Mouse (Mus musculus): Measurements from ENCODE around the gene Cox20. TPM values are rescaled to one million over a fixed set of nuclear protein-coding genes. Genes with fewer than 3 reads are reported as not detected.

Gene Cox20
- polyA plus RNA-seq, 1 experiment: 73.7 TPM

GRCm38 (mm10) chr1:178350792-178351191, 31.9 kb downstream of the Cox20 start:
- TF ChIP-seq POLR2A (IDR thresholded peaks at IDR 0.05; ENCODE audit: borderline replicate concordance, low read depth, low read length): no peak
- TF ChIP-seq CTCF (IDR thresholded peaks at IDR 0.05; ENCODE audit: low read depth, low read length): no peak
- H3K4me3 ChIP-seq (ENCODE audit: insufficient read depth, low read length): no peak overlapping the region
- no peak overlapping the region for H3K27ac ChIP-seq (ENCODE audit: insufficient read depth, low read depth, low read length)
- H3K4me1 ChIP-seq (ENCODE audit: control insufficient read depth, insufficient read depth, low read length): peaks cover 14% of the 10 kb centered on the region

DNA sequence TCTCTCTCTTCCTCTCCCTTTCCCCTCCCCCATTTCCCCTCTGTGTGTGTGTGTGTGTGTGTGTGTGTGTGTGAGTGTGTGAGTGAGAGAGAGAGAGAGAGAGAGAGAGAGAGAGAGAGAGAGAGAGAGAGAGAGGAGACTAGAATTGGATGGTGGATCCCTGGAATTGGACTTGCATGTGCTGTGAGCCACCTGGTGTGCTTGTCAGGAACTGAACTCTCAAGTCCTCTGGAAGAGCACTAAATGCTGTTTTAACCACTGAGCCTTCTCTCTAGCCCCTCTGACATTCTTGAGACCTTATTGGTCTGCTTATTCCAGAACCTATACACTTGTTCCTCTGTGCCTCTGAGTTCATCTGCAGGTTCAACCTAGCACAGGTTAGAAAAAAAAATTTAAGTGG, 32.7 kb downstream of the Cox20 start:
- Histone ChIP-seq H3K4me3 (ENCODE audit: insufficient read depth, low read length) (no peak overlapping the region), H3K27ac (ENCODE audit: insufficient read depth, low read depth, low read length) (no peak overlapping the region), H3K4me1 (ENCODE audit: control insufficient read depth, insufficient read depth, low read length) (peaks cover 14% of the 10 kb centered on the region)
- TF ChIP-seq CTCF (IDR thresholded peaks at IDR 0.05; ENCODE audit: low read depth, low read length) (no peak), POLR2A (IDR thresholded peaks at IDR 0.05; ENCODE audit: borderline replicate concordance, low read depth, low read length) (no peak)

- no peak for TF ChIP-seq CTCF (IDR thresholded peaks at IDR 0.05; ENCODE audit: low read depth, low read length)
- no peak for TF ChIP-seq POLR2A (IDR thresholded peaks at IDR 0.05; ENCODE audit: borderline replicate concordance, low read depth, low read length)
Observed at GRCm38 (mm10) chr1:178354576-178354975, 35.6 kb downstream of the Cox20 start.

DNA sequence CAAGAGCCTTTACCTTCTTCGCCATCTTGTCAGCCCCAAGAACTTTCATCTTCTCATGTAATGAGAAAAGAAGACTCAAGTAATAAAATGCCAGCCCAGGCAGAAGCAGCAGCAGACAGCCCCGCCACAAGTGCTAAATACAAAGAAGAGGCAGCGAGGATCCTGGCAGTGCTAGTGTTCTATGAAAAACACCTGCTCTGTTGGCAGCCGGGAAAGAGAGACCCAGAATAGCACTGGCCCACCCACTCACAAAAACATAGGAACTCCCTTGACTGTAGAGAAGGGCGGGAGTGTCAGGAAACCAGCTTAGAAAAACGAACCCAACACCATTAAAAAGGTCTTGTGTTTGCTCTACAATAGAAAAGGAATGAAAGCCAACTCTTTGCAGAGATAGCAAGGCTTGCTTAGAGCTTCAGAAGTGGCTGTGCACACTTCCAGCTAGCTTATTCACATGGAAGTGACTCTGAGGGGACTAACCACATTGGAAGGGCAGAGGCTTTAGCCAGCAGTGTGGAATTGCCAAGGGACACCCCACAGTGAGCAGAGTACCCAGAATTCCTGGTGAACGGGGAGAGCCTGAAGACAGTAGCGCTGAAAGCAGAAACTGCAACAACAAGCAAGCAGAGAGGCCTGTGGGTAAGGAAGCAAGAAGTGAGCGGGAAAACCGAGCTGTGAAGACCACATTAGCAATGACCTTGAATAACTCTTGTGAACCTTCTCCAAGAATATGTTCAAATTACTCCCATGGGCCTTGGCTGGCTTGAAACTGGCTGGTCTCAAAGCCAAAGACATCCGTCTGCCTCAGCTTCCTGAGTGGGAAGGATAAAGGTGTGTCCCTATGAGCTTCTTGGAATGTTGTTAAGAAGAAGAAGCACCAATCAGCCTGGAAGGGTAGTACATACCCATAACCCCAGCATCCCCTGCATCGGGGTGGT, 39.1 kb downstream of the Cox20 start:
- H3K4me3 ChIP-seq (ENCODE audit: insufficient read depth, low read length): no peak overlapping the region
- H3K27ac ChIP-seq (ENCODE audit: insufficient read depth, low read depth, low read length): no peak overlapping the region
- no peak for TF ChIP-seq POLR2A (IDR thresholded peaks at IDR 0.05; ENCODE audit: borderline replicate concordance, low read depth, low read length)
- no peak for TF ChIP-seq CTCF (IDR thresholded peaks at IDR 0.05; ENCODE audit: low read depth, low read length)
- peaks cover under 1% of the 10 kb centered on the region; the same call in 1 of the 2 replicates for H3K4me1 ChIP-seq (ENCODE audit: control insufficient read depth, insufficient read depth, low read length)

More at GRCm38 (mm10) chr1:178354576-178354975, 35.6 kb downstream of the Cox20 start:
- H3K27ac ChIP-seq (ENCODE audit: insufficient read depth, low read depth, low read length): no peak overlapping the region
- H3K4me3 ChIP-seq (ENCODE audit: insufficient read depth, low read length): no peak overlapping the region
- peaks cover 14% of the 10 kb centered on the region for H3K4me1 ChIP-seq (ENCODE audit: control insufficient read depth, insufficient read depth, low read length)

DNA sequence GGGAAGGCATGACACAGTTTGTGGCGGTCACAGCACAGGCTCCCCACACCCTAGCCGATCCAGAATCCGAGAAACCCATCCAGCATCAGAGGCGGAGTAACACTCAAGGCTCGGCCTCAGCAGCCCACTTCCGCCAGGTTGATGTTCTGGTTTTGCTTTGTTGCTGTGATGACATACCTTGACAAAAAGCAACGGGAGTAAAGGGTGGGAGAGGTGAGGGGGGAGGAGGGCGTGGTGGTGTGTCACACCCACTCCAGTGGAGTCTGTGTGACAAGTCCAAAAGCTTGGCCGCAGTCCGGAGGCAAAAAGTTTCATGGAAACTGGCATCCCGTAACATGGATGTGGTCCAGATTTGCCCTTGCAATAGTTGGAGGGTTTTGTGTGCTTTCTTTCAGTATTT, 41.3 kb downstream of the Cox20 start:
- no peak overlapping the region for H3K4me3 ChIP-seq (ENCODE audit: insufficient read depth, low read length)
- no peaks in the 10 kb centered on the region for H3K4me1 ChIP-seq (ENCODE audit: control insufficient read depth, insufficient read depth, low read length)
- TF ChIP-seq CTCF (IDR thresholded peaks at IDR 0.05; ENCODE audit: low read depth, low read length) (no peak), POLR2A (IDR thresholded peaks at IDR 0.05; ENCODE audit: borderline replicate concordance, low read depth, low read length) (no peak)
- no peak overlapping the region for H3K27ac ChIP-seq (ENCODE audit: insufficient read depth, low read depth, low read length)

GRCm38 (mm10) chr1:178360702-178361101, 41.8 kb downstream of the Cox20 start:
- H3K4me3 ChIP-seq (ENCODE audit: insufficient read depth, low read length): no peak overlapping the region
- H3K27ac ChIP-seq (ENCODE audit: insufficient read depth, low read depth, low read length): no peak overlapping the region
- TF ChIP-seq CTCF (IDR thresholded peaks at IDR 0.05; ENCODE audit: low read depth, low read length) (no peak), POLR2A (IDR thresholded peaks at IDR 0.05; ENCODE audit: borderline replicate concordance, low read depth, low read length) (no peak)
- H3K4me1 ChIP-seq (ENCODE audit: control insufficient read depth, insufficient read depth, low read length): no peaks in the 10 kb centered on the region

DNA sequence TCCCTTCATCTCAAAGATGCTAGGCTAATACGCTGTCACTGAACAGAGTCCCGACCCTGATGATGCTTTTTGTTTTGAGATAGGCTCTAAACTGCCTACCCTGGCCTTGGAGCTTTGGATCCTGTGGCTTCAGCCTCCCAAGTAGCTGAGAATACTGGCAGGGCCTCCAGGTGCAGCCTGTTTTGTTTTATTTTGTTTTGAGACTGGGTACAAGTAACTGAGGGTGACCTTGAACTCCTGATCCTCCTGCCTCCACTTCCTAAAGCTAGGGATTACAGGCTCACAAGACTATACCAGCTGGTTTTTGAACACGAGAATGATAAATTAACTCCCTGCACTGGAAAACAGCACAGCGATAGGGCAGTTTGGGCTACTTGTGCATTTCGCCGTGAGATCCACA, 46.2 kb downstream of the Cox20 start:
- Histone ChIP-seq H3K27ac (ENCODE audit: insufficient read depth, low read depth, low read length) (no peak overlapping the region), H3K4me3 (ENCODE audit: insufficient read depth, low read length) (no peak overlapping the region), H3K4me1 (ENCODE audit: control insufficient read depth, insufficient read depth, low read length) (peaks cover 10% of the 10 kb centered on the region)
- no peak for TF ChIP-seq CTCF (IDR thresholded peaks at IDR 0.05; ENCODE audit: low read depth, low read length)
- no peak for TF ChIP-seq POLR2A (IDR thresholded peaks at IDR 0.05; ENCODE audit: borderline replicate concordance, low read depth, low read length)

DNA sequence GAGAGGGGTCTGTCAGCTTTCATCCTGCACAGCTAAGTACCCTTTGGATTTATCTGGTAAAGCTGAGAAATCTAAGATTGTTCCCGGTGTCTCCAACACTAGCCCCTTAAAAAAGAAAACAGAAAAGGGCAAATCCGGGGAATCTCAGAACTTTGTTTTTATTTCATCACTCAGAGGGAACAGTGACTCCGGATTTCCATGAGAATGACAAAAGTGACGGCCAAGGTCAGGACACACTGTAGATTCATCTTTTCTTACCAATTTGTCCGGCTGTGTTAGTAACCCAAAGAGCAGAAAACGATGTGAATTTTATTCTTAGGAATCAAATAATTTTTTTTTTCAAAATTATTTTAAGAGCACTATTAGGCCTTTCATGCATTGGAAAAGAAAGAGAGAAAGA, 49.2 kb downstream of the Cox20 start:
- no peak for TF ChIP-seq POLR2A (IDR thresholded peaks at IDR 0.05; ENCODE audit: borderline replicate concordance, low read depth, low read length)
- TF ChIP-seq CTCF (IDR thresholded peaks at IDR 0.05; ENCODE audit: low read depth, low read length): no peak
- Histone ChIP-seq H3K4me3 (ENCODE audit: insufficient read depth, low read length) (no peak overlapping the region), H3K27ac (ENCODE audit: insufficient read depth, low read depth, low read length) (peak overlapping the region; percentile 75; the same call in 1 of the 2 replicates), H3K4me1 (ENCODE audit: control insufficient read depth, insufficient read depth, low read length) (peaks cover 14% of the 10 kb centered on the region)

DNA sequence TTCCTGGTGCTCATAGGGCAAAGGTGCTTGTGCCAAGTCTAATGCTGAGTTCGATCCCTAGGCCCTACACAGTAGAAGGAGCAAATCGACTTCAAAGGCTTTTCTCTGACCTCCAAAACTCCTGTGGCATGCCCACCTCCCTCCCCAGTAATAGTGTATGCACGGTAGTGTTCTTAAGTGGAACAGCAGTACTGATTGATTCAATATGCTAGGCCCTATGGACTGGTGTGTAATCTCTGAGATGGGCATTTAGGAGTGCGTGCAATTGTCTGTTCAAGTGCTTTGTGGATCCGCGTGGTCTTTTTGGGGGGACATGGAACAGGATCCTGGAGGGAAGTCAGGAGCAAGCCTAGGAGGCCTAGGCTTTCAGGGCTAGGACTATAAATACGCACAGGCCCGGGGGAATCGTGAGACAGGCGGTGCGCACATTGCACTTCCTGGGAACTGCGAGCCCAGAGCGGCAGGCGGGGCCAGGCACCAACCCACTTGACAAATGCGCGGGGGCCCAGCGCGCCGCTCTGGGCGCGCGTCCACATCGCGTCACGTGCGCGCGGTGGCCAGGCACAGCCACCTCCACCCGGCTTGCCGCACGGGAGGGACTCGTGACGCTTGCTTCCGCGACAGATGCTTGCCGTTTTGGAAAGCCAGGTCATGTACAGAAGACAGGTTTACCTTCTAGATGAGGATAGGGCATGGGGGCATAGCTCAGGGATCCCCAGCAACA, 49.8 kb downstream of the Cox20 start:
- TF ChIP-seq POLR2A (IDR thresholded peaks at IDR 0.05; ENCODE audit: borderline replicate concordance, low read depth, low read length) (no peak), CTCF (IDR thresholded peaks at IDR 0.05; ENCODE audit: low read depth, low read length) (no peak)
- H3K4me1 ChIP-seq (ENCODE audit: control insufficient read depth, insufficient read depth, low read length): peaks cover 14% of the 10 kb centered on the region
- H3K27ac ChIP-seq (ENCODE audit: insufficient read depth, low read depth, low read length): peak overlapping the region; percentile 92
- H3K4me3 ChIP-seq (ENCODE audit: insufficient read depth, low read length): peak overlapping the region; percentile 65

GRCm38 (mm10) chr1:178369272-178369651, 50.3 kb downstream of the Cox20 start:
- no peak for TF ChIP-seq POLR2A (IDR thresholded peaks at IDR 0.05; ENCODE audit: borderline replicate concordance, low read depth, low read length)
- TF ChIP-seq CTCF (IDR thresholded peaks at IDR 0.05; ENCODE audit: low read depth, low read length): no peak
- Histone ChIP-seq H3K27ac (ENCODE audit: insufficient read depth, low read depth, low read length) (peak overlapping the region; percentile 92), H3K4me1 (ENCODE audit: control insufficient read depth, insufficient read depth, low read length) (peaks cover 14% of the 10 kb centered on the region)

More at GRCm38 (mm10) chr1:178369272-178369651, 50.3 kb downstream of the Cox20 start:
- H3K4me3 ChIP-seq (ENCODE audit: insufficient read depth, low read length): peak overlapping the region; percentile 65

Other genes with a start within 250 kb of the Cox20 start
- gene Desi2, start 131.7 kb upstream of the Cox20 start, polyA plus RNA-seq (2012; ENCODE audit: insufficient read depth, insufficient read length, missing spikeins): 17.3 and 17.6 TPM in 2 replicates
- gene Hnrnpu, start 18.7 kb downstream of the Cox20 start, polyA plus RNA-seq (2012; ENCODE audit: insufficient read depth, insufficient read length, missing spikeins): 534 and 556 TPM in 2 replicates
- gene Efcab2, start 87.0 kb downstream of the Cox20 start, polyA plus RNA-seq (2012; ENCODE audit: insufficient read depth, insufficient read length, missing spikeins): 1.7 and 4.1 TPM in 2 replicates
- 0.15 and 0.17 TPM in 2 replicates for gene Kif26b, start 210.0 kb downstream of the Cox20 start, polyA plus RNA-seq (2012; ENCODE audit: insufficient read depth, insufficient read length, missing spikeins)